Mouse (Mus musculus) stomach, embryonic 16.5 days (tissue): Measurements from ENCODE around the gene Hoxb5. TPM values are rescaled to one million over a fixed set of nuclear protein-coding genes. Genes with fewer than 3 reads are reported as not detected.

ENCODE experiments used
- ATAC-seq: fragments of 200-750 bp; cut with Nextera tagmentation; 2 replicates; pipeline ENCODE4 v1.8.0; 2017; ENCODE audit warnings: moderate number of reproducible peaks, moderate TSS enrichment; ENCODE audit not compliant: insufficient read depth, low FRiP score
- H3K27ac ChIP-seq: fragments of 300-500 bp; sonication (generic); 2 replicates; pipeline ENCODE4 v1.5.1; 2014; ENCODE audit warnings: low read length
- H3K27me3 ChIP-seq: fragments of 300-500 bp; sonication (generic); 2 replicates; pipeline ENCODE4 v1.6.1; 2014; ENCODE audit warnings: low read length, control low read depth, mixed read lengths; ENCODE audit not compliant: control insufficient read depth, insufficient read depth
- H3K36me3 ChIP-seq: fragments of 300-500 bp; sonication (generic); 2 replicates; pipeline ENCODE4 v1.6.1; 2014; ENCODE audit warnings: low read length; ENCODE audit not compliant: control insufficient read depth, insufficient read depth
- H3K4me1 ChIP-seq: fragments of 300-500 bp; sonication (generic); 2 replicates; pipeline ENCODE4 v1.6.1; 2014; ENCODE audit warnings: low read length, control low read depth, mixed read lengths; ENCODE audit not compliant: control insufficient read depth, insufficient read depth
- H3K4me2 ChIP-seq: fragments of 300-500 bp; sonication (generic); 2 replicates; pipeline ENCODE4 v1.6.1; 2014; ENCODE audit warnings: low read depth, low read length, mixed read lengths
- H3K4me3 ChIP-seq: fragments of 300-500 bp; sonication (generic); replicated peaks from 2 replicates; pipeline ENCODE4 v1.5.1; 2014; ENCODE audit warnings: mild to moderate bottlenecking, low read length
- H3K9ac ChIP-seq: fragments of 300-500 bp; sonication (generic); 2 replicates; pipeline ENCODE4 v1.6.1; 2014; ENCODE audit warnings: low read length
- H3K9me3 ChIP-seq: fragments of 300-500 bp; sonication (generic); replicated peaks from 2 replicates; pipeline ENCODE4 v1.6.1; 2016; ENCODE audit warnings: low read length, control low read depth; ENCODE audit not compliant: control insufficient read depth
- WGBS: fragments of 180-500 bp; shearing (Covaris S2); extraction: QIAGEN DNeasy Blood & Tissue Kit; methylation state at CpG from one replicate; pipeline ENCODE4 v1.1.7; 2014; 5-methylcytosine and 5-hydroxymethylcytosine counted together
- polyA plus RNA-seq: library from polyadenylated mRNA; unstranded; fragments of >200 nt; fragmentation: Nextera tagmentation; extraction: Ambion mirVana; gene quantifications from 2 replicates; pipeline ENCODE4 v1.2.1, GENCODE M21; 2015

Gene Hoxb5
- polyA plus RNA-seq, 1 experiment from 2014 or later, result 13.8 TPM

GRCm38 (mm10) chr11:96319910-96320309 lies 16.8 kb downstream of the Hoxb5 start:
- Histone ChIP-seq H3K27ac (peak overlapping the region; percentile 98), H3K4me3 (peak overlapping the region; percentile 63), H3K4me2 (peak overlapping the region; percentile 65), H3K27me3 (no peaks in the 10 kb centered on the region; the same call in 1 of the 2 replicates), H3K9ac (peak overlapping the region; percentile 88), H3K36me3 (no peaks in the 10 kb centered on the region), H3K4me1 (0 out of 2 replicates have a peak, but pooled peaks cover 3% of the 10 kb centered on the region), H3K9me3 (no peaks in the 10 kb centered on the region)
- peak; percentile 2; the same call in 1 of the 2 replicates for ATAC-seq
- under 1% methylated on average over 29 of the region's 29 CpGs for WGBS

DNA sequence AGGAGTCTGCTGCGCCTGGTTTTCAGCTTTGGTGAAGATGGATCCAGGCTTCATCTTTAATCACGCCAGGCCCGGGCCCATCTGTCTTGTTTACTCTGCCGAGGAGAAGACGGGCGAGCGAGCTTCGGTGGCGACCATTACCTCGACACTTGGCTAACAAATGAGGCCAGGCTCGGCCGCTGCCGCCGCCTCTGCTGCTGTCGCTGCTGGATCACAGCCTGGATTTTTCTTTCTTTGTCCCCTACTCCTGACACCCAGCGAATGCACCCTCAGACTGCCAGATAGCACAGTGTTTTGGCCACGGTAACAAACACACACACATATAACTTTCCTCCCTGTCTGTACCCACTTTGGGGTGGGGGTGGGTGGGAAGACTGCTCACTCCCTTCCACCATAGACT lies 17.6 kb downstream of the Hoxb5 start:
- Histone ChIP-seq H3K4me1 (0 out of 2 replicates have a peak, but pooled peaks cover 3% of the 10 kb centered on the region), H3K9me3 (no peaks in the 10 kb centered on the region), H3K4me3 (peak overlapping the region; percentile 63), H3K4me2 (peak overlapping the region; percentile 65), H3K9ac (peak overlapping the region; percentile 88), H3K27ac (peak overlapping the region; percentile 98), H3K27me3 (no peaks in the 10 kb centered on the region; the same call in 1 of the 2 replicates), H3K36me3 (no peaks in the 10 kb centered on the region)
- ATAC-seq, result no peak
- WGBS, result 15% methylated on average over 17 of the region's 17 CpGs

- peak overlapping the region; percentile 65 for H3K4me2 ChIP-seq
- no peaks in the 10 kb centered on the region for H3K9me3 ChIP-seq
- H3K4me1 ChIP-seq, result no peaks in the 10 kb centered on the region
- peak overlapping the region; percentile 98 for H3K27ac ChIP-seq
- 10% methylated on average over 5 of the region's 5 CpGs for WGBS
- peak overlapping the region; percentile 84; the same call in 1 of the 2 replicates for H3K9ac ChIP-seq
- peak overlapping the region; percentile 63 for H3K4me3 ChIP-seq
- no peaks in the 10 kb centered on the region for H3K36me3 ChIP-seq
- no peak for ATAC-seq
- peaks cover 4% of the 10 kb centered on the region; the same call in 1 of the 2 replicates for H3K27me3 ChIP-seq
Observed at GRCm38 (mm10) chr11:96321846-96322245, 18.7 kb downstream of the Hoxb5 start.

DNA sequence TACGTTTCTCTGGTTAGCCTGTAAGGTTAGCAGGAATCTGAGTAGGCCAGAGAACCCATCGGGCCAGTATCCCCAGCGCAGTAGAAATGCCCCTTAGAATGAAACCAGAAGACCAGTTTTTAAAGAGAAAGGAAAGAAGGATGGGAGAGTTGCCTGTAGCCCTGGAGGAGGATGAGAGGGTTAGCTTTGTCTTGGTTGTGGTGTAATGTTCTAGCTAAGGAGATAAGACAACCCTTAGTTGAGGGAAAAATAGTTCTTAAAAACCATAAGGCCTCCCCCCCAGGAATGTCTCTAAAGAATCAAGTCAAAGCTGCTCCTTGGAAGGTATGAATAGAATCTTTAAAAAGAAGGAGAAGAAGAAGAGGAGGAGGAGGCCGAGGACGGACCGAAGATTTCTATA lies 19.6 kb downstream of the Hoxb5 start:
- Histone ChIP-seq H3K36me3 (no peaks in the 10 kb centered on the region), H3K9me3 (no peaks in the 10 kb centered on the region), H3K4me2 (peak overlapping the region; percentile 65), H3K4me3 (peak overlapping the region; percentile 63), H3K9ac (peak overlapping the region; percentile 84), H3K4me1 (0 out of 2 replicates have a peak, but pooled peaks cover 6% of the 10 kb centered on the region), H3K27ac (peak overlapping the region; percentile 98), H3K27me3 (peaks cover 5% of the 10 kb centered on the region; the same call in 1 of the 2 replicates)
- ATAC-seq, result no peak
- 20% methylated on average over 6 of the region's 6 CpGs for WGBS

- Histone ChIP-seq H3K27ac (peak within 1 kb of the TSS; percentile 98), H3K9me3 (no peaks in the 10 kb centered on the region), H3K9ac (peak within 1 kb of the TSS; percentile 84), H3K4me3 (peak within 1 kb of the TSS; percentile 63), H3K36me3 (no peaks in the 10 kb centered on the region), H3K4me1 (0 out of 2 replicates have a peak, but pooled peaks cover 6% of the 10 kb centered on the region), H3K4me2 (peak within 1 kb of the TSS; percentile 65), H3K27me3 (peaks cover 5% of the 10 kb centered on the region; the same call in 1 of the 2 replicates)
- ATAC-seq, result no peak
- 23% methylated on average over 10 of the region's 10 CpGs for WGBS
Observed at GRCm38 (mm10) chr11:96323154-96323553, 20.0 kb downstream of the Hoxb5 start, which contains the start of gene Hoxb3. TSS of gene Hoxb3 (plus strand) at chr11:96323326.

DNA sequence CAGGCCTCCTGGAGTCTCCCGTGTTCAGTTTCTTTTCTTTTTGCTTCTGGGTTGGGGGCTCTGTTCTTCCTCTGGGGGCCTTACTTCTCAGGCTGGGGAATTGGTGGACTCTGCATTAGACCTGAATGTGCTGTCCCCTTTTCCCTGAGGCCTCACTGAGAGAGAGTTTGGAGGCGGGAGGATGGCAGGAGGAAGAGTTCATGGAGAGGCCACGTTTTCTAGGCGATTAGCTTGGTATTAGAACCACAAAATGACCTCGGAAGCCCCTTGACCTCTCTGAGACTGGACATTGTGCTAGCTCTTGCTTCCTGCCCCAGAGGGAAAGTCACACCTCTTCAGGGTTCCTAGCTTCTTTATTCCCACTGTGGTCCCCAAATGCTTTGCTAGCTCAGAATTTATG lies 21.0 kb downstream of the Hoxb5 start:
- Histone ChIP-seq H3K27ac (peak overlapping the region; percentile 98), H3K4me2 (peak overlapping the region; percentile 65), H3K36me3 (no peaks in the 10 kb centered on the region), H3K4me1 (peaks cover 8% of the 10 kb centered on the region; the same call in 1 of the 2 replicates), H3K27me3 (peaks cover 5% of the 10 kb centered on the region; the same call in 1 of the 2 replicates), H3K9ac (peak overlapping the region; percentile 84), H3K4me3 (peak overlapping the region; percentile 63), H3K9me3 (no peaks in the 10 kb centered on the region)
- WGBS, result 6% methylated on average over 5 of the region's 5 CpGs
- ATAC-seq, result no peak

DNA sequence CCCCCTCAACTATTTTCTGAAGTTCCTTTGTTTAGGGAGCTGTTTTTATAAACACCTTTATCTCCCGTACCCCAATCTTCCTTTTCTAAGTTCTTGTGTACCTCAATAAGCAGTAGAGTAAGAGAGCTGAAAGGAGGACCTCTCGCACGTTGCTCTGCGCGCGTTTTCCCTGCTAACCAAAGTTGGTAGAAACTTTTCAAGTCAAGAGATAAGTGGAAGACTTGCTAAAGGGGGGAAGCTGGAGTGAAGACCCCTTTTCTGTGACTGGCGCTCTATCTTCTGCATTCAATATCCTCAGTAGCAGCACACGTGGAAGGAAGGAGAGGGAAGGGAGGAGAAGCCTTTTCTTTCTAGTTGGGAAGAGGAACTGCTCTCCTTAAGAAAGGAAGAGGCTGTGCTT lies 21.8 kb downstream of the Hoxb5 start:
- no peaks in the 10 kb centered on the region for H3K9me3 ChIP-seq
- H3K4me2 ChIP-seq, result peak overlapping the region; percentile 65
- H3K27me3 ChIP-seq, result peaks cover 5% of the 10 kb centered on the region; the same call in 1 of the 2 replicates
- peak overlapping the region; percentile 98 for H3K27ac ChIP-seq
- peaks cover 10% of the 10 kb centered on the region; the same call in 1 of the 2 replicates for H3K4me1 ChIP-seq
- H3K4me3 ChIP-seq, result peak overlapping the region; percentile 63
- no peak for ATAC-seq
- peak overlapping the region; percentile 84 for H3K9ac ChIP-seq
- 20% methylated on average over 8 of the region's 8 CpGs for WGBS
- H3K36me3 ChIP-seq, result no peaks in the 10 kb centered on the region

- peaks cover 5% of the 10 kb centered on the region; the same call in 1 of the 2 replicates for H3K27me3 ChIP-seq
- no peaks in the 10 kb centered on the region for H3K36me3 ChIP-seq
- H3K4me1 ChIP-seq, result peaks cover 17% of the 10 kb centered on the region
Observed at GRCm38 (mm10) chr11:96325747-96326212, 22.6 kb downstream of the Hoxb5 start.

GRCm38 (mm10) chr11:96326705-96327104 lies 23.6 kb downstream of the Hoxb5 start:
- H3K27ac ChIP-seq, result peak overlapping the region; percentile 98
- no peak for ATAC-seq
- H3K4me3 ChIP-seq, result peak overlapping the region; percentile 63
- H3K27me3 ChIP-seq, result peaks cover 5% of the 10 kb centered on the region; the same call in 1 of the 2 replicates
- H3K9ac ChIP-seq, result peak overlapping the region; percentile 84
- WGBS, result 12% methylated on average over 12 of the region's 12 CpGs
- peaks cover 21% of the 10 kb centered on the region for H3K4me1 ChIP-seq
- H3K9me3 ChIP-seq, result no peaks in the 10 kb centered on the region
- no peaks in the 10 kb centered on the region for H3K36me3 ChIP-seq
- peak overlapping the region; percentile 65 for H3K4me2 ChIP-seq

More at GRCm38 (mm10) chr11:96325747-96326212, 22.6 kb downstream of the Hoxb5 start:
- WGBS, result 21% methylated on average over 22 of the region's 22 CpGs
- ATAC-seq, result no peak
- Histone ChIP-seq H3K9ac (peak overlapping the region; percentile 84), H3K27ac (peak overlapping the region; percentile 98), H3K4me3 (peak overlapping the region; percentile 63), H3K4me2 (peak overlapping the region; percentile 65), H3K9me3 (no peaks in the 10 kb centered on the region)
